Mouse (Mus musculus) CH12.LX (cell line): Measurements from ENCODE around the gene Pdap1. TPM values are rescaled to one million over a fixed set of nuclear protein-coding genes. Genes with fewer than 3 reads are reported as not detected.

Experiments
- DNase-seq: peaks from one replicate; pipeline ENCODE4 v3.0.0-alpha.2; 2013; ENCODE audit errors: extremely low read depth
- H3K27ac ChIP-seq: 2 replicates; pipeline ENCODE4 v1.5.1; 2012; ENCODE audit warnings: low read depth, mild to moderate bottlenecking, control low read depth, moderate library complexity; ENCODE audit not compliant: insufficient read depth
- H3K27me3 ChIP-seq: replicated peaks from 2 replicates; pipeline ENCODE3; 2012; ENCODE audit warnings: inconsistent platforms
- H3K36me3 ChIP-seq, 2 experiments: replicated peaks in 1 of 2; 2 replicates each; pipeline versions ENCODE3 to v1.6.1; 2012; ENCODE audit warnings: inconsistent platforms in 1 of 2, low read length in 1 of 2, mild to moderate bottlenecking in 1 of 2, mixed read lengths in 1 of 2, moderate library complexity in 1 of 2; ENCODE audit not compliant: control insufficient read depth in 1 of 2, insufficient read depth in 1 of 2
- H3K4me1 ChIP-seq, 2 experiments: 2 replicates each; pipeline ENCODE4 v1.6.1; 2012; ENCODE audit warnings: inconsistent platforms in 1 of 2, moderate library complexity in 1 of 2; ENCODE audit not compliant: insufficient read depth in 2 of 2, control insufficient read depth in 1 of 2
- H3K4me2 ChIP-seq: 2 replicates; pipeline ENCODE4 v1.6.1; 2012; ENCODE audit warnings: low read depth, mild to moderate bottlenecking, control low read depth; ENCODE audit not compliant: poor library complexity, insufficient read depth, severe bottlenecking
- H3K4me3 ChIP-seq, 3 experiments: fragments of 150-350 bp in 1 of 3; sonication (generic) in 1 of 3; replicated peaks in 1 of 3; 2 replicates each; pipeline versions ENCODE3 to v1.5.1; 2011 to 2012; ENCODE audit warnings: low read depth in 2 of 3, low read length in 2 of 3, mild to moderate bottlenecking in 2 of 3, moderate library complexity in 2 of 3, control low read depth in 1 of 3, improper control_type of control experiment in 1 of 3, inconsistent platforms in 1 of 3, mixed read lengths in 1 of 3; ENCODE audit not compliant: poor library complexity in 1 of 3
- H3K79me2 ChIP-seq: replicated peaks from 2 replicates; pipeline ENCODE4 v1.6.1; 2012; ENCODE audit warnings: mild to moderate bottlenecking, moderate library complexity; ENCODE audit not compliant: control insufficient read depth, poor library complexity, insufficient read depth, severe bottlenecking; ENCODE audit errors: extremely low read depth
- H3K9ac ChIP-seq: 2 replicates; pipeline ENCODE4 v1.6.1; 2012; ENCODE audit warnings: low read depth, mild to moderate bottlenecking, control low read depth, moderate library complexity; ENCODE audit not compliant: insufficient read depth
- H3K9me3 ChIP-seq: replicated peaks from 2 replicates; pipeline ENCODE3; 2012; ENCODE audit warnings: low read length, inconsistent platforms, mixed read lengths
- CHD2 ChIP-seq: IDR thresholded peaks from 2 replicates; pipeline ENCODE4 v1.6.1; 2011; ENCODE audit warnings: low read length, improper control_type of control experiment
- CTCF ChIP-seq, 2 experiments: IDR thresholded peaks in 1 of 2; conservative IDR thresholded peaks in 1 of 2; 2 replicates each; pipeline ENCODE4 v1.5.1; 2011 to 2012; ENCODE audit warnings: low read depth in 2 of 2, low read length in 2 of 2, improper control_type of control experiment in 1 of 2, inconsistent platforms in 1 of 2, mild to moderate bottlenecking in 1 of 2, moderate library complexity in 1 of 2
- EP300 ChIP-seq: IDR thresholded peaks from 2 replicates; pipeline ENCODE4 v1.6.1; 2011; ENCODE audit warnings: low read length, improper control_type of control experiment
- ETS1 ChIP-seq: conservative IDR thresholded peaks from 2 replicates; pipeline ENCODE4 v1.6.1; 2012; ENCODE audit warnings: low read depth, mild to moderate bottlenecking, inconsistent platforms, low read length, improper control_type of control experiment, moderate library complexity
- GABPA ChIP-seq: IDR thresholded peaks from 2 replicates; pipeline ENCODE4 v1.6.1; 2012; ENCODE audit warnings: low read depth, low read length, improper control_type of control experiment, inconsistent platforms; ENCODE audit not compliant: insufficient replicate concordance
- JUND ChIP-seq: conservative IDR thresholded peaks from 2 replicates; pipeline ENCODE4 v1.6.1; 2011; ENCODE audit warnings: low read depth, low read length, improper control_type of control experiment
- KAT2A ChIP-seq: IDR thresholded peaks from 2 replicates; pipeline ENCODE4 v1.6.1; 2012; ENCODE audit warnings: low read length, improper control_type of control experiment, inconsistent platforms; ENCODE audit not compliant: insufficient replicate concordance
- MAX ChIP-seq: IDR thresholded peaks from 2 replicates; pipeline ENCODE4 v1.6.1; 2011; ENCODE audit warnings: low read length, improper control_type of control experiment
- MXI1 ChIP-seq: IDR thresholded peaks from 2 replicates; pipeline ENCODE4 v1.6.1; 2011; ENCODE audit warnings: mild to moderate bottlenecking, low read depth, low read length, improper control_type of control experiment
- NELFE ChIP-seq: IDR thresholded peaks from 2 replicates; pipeline ENCODE4 v1.6.1; 2011; ENCODE audit warnings: low read depth, low read length, improper control_type of control experiment
- NRF1 ChIP-seq: IDR thresholded peaks from 2 replicates; pipeline ENCODE4 v1.6.1; 2014; ENCODE audit warnings: low read depth, mild to moderate bottlenecking, inconsistent platforms, low read length, improper control_type of control experiment, moderate library complexity
- POLR2AphosphoS2 ChIP-seq: IDR thresholded peaks from 2 replicates; pipeline ENCODE4 v1.6.1; 2011; ENCODE audit warnings: low read depth, low read length, improper control_type of control experiment
- RCOR1 ChIP-seq: conservative IDR thresholded peaks from 2 replicates; pipeline ENCODE4 v1.6.1; 2012; ENCODE audit warnings: low read depth, mild to moderate bottlenecking, inconsistent platforms, low read length, improper control_type of control experiment
- SIN3A ChIP-seq: IDR thresholded peaks from 2 replicates; pipeline ENCODE4 v1.6.1; 2012; ENCODE audit warnings: low read length, improper control_type of control experiment, inconsistent platforms
- SMC3 ChIP-seq: IDR thresholded peaks from 2 replicates; pipeline ENCODE4 v1.6.1; 2011; ENCODE audit warnings: low read depth, low read length, improper control_type of control experiment
- UBTF ChIP-seq: IDR thresholded peaks from 2 replicates; pipeline ENCODE4 v1.6.1; 2012; ENCODE audit warnings: low read depth, mild to moderate bottlenecking, inconsistent platforms, low read length, improper control_type of control experiment, moderate library complexity
- USF1 ChIP-seq: IDR thresholded peaks from 2 replicates; pipeline ENCODE4 v1.6.1; 2014; ENCODE audit warnings: low read depth, mild to moderate bottlenecking, inconsistent platforms, low read length, improper control_type of control experiment
- dilution Hi-C: fragments of 300-500 bp; cut with MboI; formaldehyde crosslinking; loops from 2 replicates; pipeline ENCODE4 v1.14.3; 2020; ENCODE audit warnings: low sequenced_read_pairs; ENCODE audit not compliant: extremely low pct_unique_long_range_greater_than_20kb, extremely low pct_ligation_motif_present
- in situ Hi-C: fragments of 300-500 bp; cut with MboI; formaldehyde crosslinking; loops from 3 replicates; pipeline ENCODE4 v1.14.3; 2019; ENCODE audit warnings: low sequenced_read_pairs, low pct_ligation_motif_present, low pct_unique_long_range_greater_than_20kb, mixed read lengths
- polyA plus RNA-seq: library from polyadenylated mRNA; unstranded; fragments of >175 nt; gene quantifications from 2 replicates; pipeline ENCODE4 v1.2.1, GENCODE M21; 2012; ENCODE audit warnings: low read depth; ENCODE audit not compliant: insufficient read length
- total RNA-seq, 2 experiments: library from RNA; depleted of rRNA; stranded (reverse); fragments of 300-350 nt in 1 of 2; fragments of >200 nt in 1 of 2; gene quantifications; 2 replicates each; pipeline ENCODE4 v1.2.3; 2012 to 2014

Pdap1 gene
- total and polyA plus RNA-seq, 3 experiments, result 58.9 to 267 (median 86.7) TPM

- H3K79me2 ChIP-seq, result peaks cover under 1% of the 10 kb centered on the region; the same call in 1 of the 2 replicates
- no peaks in the 10 kb centered on the region for H3K9me3 ChIP-seq
- no peak overlapping the region for H3K4me3 ChIP-seq
- DNase-seq, result no peak
- in situ Hi-C loops, result no loop called here
- no peaks in the 10 kb centered on the region for H3K27me3 ChIP-seq
- peaks cover 91 to 96% of the 10 kb centered on the region in 2 experiments for H3K36me3 ChIP-seq
- dilution Hi-C loops, result no loop called here
- no peak overlapping the region for H3K9ac ChIP-seq
- TF ChIP-seq CTCF (conservative IDR thresholded peaks at IDR 0.05 in 1 of 2, IDR thresholded peaks at IDR 0.05 in 1 of 2; ENCODE audit: low read depth in 2 of 2, low read length in 2 of 2), result no peak
- no peak for TF ChIP-seq EP300
- TF ChIP-seq GABPA, result no peak
- no peak for TF ChIP-seq UBTF
- no peak for TF ChIP-seq NRF1
- TF ChIP-seq SMC3, result no peak
- no peak for TF ChIP-seq KAT2A
- no peaks in the 10 kb centered on the region for H3K4me1 ChIP-seq
- no peak overlapping the region for H3K4me2 ChIP-seq
- no peak overlapping the region for H3K27ac ChIP-seq
Observed at GRCm38 (mm10) chr5:145126580-145126979, 13.5 kb downstream of the Pdap1 start.

- Histone ChIP-seq H3K27me3 (no peaks in the 10 kb centered on the region), H3K9ac (no peak overlapping the region)
Observed at GRCm38 (mm10) chr5:145123396-145123795, 16.6 kb downstream of the Pdap1 start.

GRCm38 (mm10) chr5:145120921-145121320, 19.1 kb downstream of the Pdap1 start:
- H3K4me2 ChIP-seq, result no peak overlapping the region
- in situ Hi-C loops (no loop called here), dilution Hi-C loops (no loop called here)
- H3K9me3 ChIP-seq, result peaks cover 12% of the 10 kb centered on the region
- DNase-seq, result no peak
- H3K9ac ChIP-seq, result no peak overlapping the region
- peaks cover 0 to 7% of the 10 kb centered on the region in 2 experiments; a peak in 2 of 4 replicates for H3K4me1 ChIP-seq
- H3K4me3 ChIP-seq, result no peak overlapping the region
- H3K79me2 ChIP-seq, result peaks cover 55% of the 10 kb centered on the region
- no peak overlapping the region for H3K27ac ChIP-seq
- H3K36me3 ChIP-seq, result peaks cover 69 to 90% of the 10 kb centered on the region in 2 experiments
- TF ChIP-seq POLR2AphosphoS2 (no peak), NELFE (no peak)
- H3K27me3 ChIP-seq, result no peaks in the 10 kb centered on the region

More at GRCm38 (mm10) chr5:145123396-145123795, 16.6 kb downstream of the Pdap1 start:
- H3K36me3 ChIP-seq, result peaks cover 83 to 99% of the 10 kb centered on the region in 2 experiments
- no peak for DNase-seq
- TF ChIP-seq MAX, result no peak
- no peak for TF ChIP-seq SIN3A
- TF ChIP-seq RCOR1, result no peak
- TF ChIP-seq ETS1, result no peak
- TF ChIP-seq CHD2, result no peak
- no peak for TF ChIP-seq MXI1
- TF ChIP-seq SMC3, result no peak
- no peak for TF ChIP-seq JUND
- no peak for TF ChIP-seq CTCF (conservative IDR thresholded peaks at IDR 0.05 in 1 of 2, IDR thresholded peaks at IDR 0.05 in 1 of 2; ENCODE audit: low read depth in 2 of 2, low read length in 2 of 2)
- TF ChIP-seq USF1, result no peak
- no peak overlapping the region for H3K4me2 ChIP-seq
- dilution Hi-C loops, result no loop called here
- no peak overlapping the region for H3K27ac ChIP-seq
- H3K9me3 ChIP-seq, result peaks cover 7% of the 10 kb centered on the region
- H3K79me2 ChIP-seq, result peaks cover 31% of the 10 kb centered on the region
- in situ Hi-C loops, result no loop called here
- H3K4me3 ChIP-seq, result no peak overlapping the region
- no peaks in the 10 kb centered on the region for H3K4me1 ChIP-seq
